Mouse (Mus musculus) naive thymus-derived CD4-positive, alpha-beta T cell, adult 2 months (primary cell): ENCODE results near the gene Sephs2.

Experiments used
- DNase-seq: peaks from one replicate; pipeline ENCODE4 v3.0.0-alpha.2; 2011; ENCODE audit warnings: low read depth

Gene Sephs2

DNA sequence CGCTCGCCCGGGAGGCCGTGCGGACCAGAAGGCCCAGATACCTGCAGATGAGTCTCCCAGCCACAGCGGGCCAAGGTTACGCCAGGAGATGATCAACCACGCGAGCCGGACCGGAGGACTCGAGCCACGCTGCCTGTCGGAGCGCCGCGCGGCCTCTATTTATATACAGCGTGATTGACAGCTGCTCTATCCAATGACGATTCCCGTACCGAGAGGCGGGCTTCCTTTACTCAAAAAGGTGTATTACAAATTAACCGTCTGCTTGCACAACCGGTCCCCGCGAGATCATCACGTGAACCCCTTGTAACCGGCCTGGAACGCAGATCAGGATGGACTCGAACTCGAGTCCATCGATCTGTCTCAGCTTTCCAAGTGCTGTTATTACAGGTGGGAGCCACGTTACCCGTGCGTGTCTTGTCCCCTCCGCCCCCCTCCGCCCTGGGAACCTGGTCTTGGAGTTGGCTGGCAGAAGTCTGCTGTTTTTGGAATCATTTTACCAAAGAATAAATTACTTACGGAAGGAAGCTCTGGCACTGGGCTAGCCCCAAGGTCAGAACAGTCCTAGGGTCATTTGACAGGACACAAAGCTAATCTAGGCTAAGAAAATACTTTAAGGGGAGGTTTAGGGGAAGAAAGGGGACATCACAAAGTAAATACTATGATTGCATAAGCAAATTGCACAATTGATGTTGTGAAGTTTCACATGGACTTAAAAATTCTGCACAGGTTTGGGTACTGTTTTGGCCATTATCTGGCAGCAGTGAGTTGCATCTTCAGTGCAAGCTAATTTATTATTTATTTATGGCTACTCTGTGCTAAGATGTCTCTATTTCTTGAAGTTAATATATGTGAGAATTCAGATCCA is at the start of gene Sephs2:
Gene Sephs2 (minus strand): TSS at position 131 of the 865 bp plus-strand sequence.
- DNase-seq: peak; percentile 98

DNA sequence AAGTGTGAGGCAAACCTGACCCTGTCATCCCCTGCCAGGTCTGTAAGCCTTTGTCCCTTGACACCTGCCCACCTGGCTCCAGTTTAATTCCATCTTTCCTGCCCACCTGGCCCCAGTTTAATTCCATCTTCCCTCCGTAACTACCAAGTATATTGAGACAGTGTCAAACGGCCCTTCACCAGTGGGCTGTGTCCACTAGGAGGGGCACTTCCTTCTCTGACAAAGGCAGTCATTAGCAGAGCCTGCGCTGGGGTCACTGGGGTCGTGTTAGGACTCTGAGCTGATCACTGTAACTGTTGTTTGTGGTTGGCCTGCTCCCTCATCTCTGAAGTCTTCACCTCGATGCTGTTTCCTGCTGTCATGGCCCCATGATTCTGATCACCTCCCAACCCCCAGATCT is 48.2 kb upstream of the Sephs2 start:
- no peak for DNase-seq

GRCm38 (mm10) chr7:127321106-127321505 is 47.3 kb upstream of the Sephs2 start:
- no peak for DNase-seq

GRCm38 (mm10) chr7:127313912-127314311 is 40.1 kb upstream of the Sephs2 start:
- DNase-seq: no peak

DNA sequence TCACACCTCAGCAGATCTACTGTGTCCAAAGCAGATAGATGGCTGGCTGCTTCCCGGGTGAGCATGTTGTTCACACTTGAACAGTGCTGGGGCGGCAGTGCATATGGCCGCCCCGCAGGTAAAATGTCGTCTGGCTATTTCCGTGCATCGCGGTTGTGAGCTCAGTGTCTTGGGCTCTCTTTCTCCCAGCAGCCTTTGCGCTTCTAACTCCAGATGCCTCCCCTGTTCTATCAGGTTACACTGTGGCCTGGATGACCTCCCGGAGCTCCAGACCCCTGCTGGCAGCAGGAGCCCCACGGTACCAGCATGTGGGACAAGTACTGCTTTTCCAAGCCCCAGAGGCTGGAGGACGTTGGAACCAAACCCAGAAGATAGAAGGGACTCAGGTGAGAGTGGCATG is 36.1 kb upstream of the Sephs2 start:
- DNase-seq: no peak

GRCm38 (mm10) chr7:127308887-127309286 is 35.0 kb upstream of the Sephs2 start:
- DNase-seq: peak; percentile 81

DNA sequence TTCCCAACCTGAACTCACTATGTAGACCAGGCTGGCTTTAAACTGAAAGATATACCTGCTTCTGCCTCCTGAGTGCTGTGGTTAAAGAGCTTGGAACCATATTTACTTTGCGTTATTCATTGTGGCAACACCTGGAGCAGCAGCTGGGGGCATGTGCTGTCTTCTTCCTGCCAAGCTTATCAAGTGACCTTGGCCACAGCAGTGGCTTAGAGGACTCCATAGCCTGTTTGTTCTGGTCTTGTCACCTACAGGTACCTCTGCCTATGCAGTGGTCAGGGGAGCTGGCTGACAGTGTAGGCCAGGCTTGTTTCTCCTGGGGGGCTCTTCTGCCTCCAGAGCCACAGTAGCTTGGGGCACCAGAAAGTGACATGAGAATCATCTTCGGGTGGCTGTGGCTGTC is 34.6 kb upstream of the Sephs2 start:
- no peak for DNase-seq

GRCm38 (mm10) chr7:127297586-127298193 is 23.8 kb upstream of the Sephs2 start:
- peak; percentile 38 for DNase-seq

- peak; percentile 41 for DNase-seq
These were observed 23.1 kb upstream of the Sephs2 start for GRCm38 (mm10) chr7:127296786-127297555.

DNA sequence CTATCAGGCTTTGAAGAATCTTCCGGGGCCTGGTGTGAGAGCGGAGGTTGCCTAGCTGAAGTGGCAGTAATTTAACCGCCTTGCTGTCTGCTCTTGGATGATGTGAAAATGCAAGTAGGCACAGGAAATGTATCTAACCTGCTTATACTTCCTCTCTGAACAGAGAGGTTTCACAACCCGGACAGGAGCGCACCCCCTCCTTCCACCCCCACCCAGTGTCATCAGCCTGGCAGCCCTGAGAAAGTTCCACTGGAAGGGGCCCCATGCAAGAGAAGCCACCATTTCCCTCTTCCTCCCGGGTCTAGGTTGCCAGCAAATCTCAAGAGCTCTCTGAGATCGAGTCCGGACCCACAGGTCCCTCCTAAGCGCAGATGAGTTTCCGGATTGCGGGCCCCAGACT is 22.2 kb upstream of the Sephs2 start, which contains the start of gene Itgal:
Gene Itgal (plus strand): TSS at position 163 of the 400 bp plus-strand sequence.
- DNase-seq: peak; percentile 86

- DNase-seq: no peak
These were observed 16.3 kb upstream of the Sephs2 start for GRCm38 (mm10) chr7:127290142-127290541.

GRCm38 (mm10) chr7:127289306-127289705 is 15.5 kb upstream of the Sephs2 start:
- DNase-seq: peak; percentile 38

DNA sequence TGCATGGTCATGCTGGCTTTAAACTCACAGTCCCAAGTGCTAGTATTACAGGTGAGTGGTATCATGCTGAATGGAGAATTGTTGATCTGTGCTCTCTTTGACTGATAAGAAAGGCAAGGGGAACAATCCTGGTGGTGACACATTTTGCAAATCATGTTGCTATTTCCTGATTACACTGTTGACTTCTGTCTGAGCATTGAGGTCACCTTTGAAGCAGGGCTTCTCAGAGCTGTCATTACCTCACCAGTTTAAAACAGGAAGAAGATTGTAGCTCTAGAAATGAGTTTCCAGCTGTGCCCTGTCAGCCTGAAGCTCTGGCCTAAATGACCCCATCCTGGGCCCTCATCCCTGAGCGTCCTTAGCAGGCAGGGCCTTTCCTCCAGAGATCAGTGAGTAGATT is 14.1 kb upstream of the Sephs2 start:
- peak; percentile 86 for DNase-seq

DNA sequence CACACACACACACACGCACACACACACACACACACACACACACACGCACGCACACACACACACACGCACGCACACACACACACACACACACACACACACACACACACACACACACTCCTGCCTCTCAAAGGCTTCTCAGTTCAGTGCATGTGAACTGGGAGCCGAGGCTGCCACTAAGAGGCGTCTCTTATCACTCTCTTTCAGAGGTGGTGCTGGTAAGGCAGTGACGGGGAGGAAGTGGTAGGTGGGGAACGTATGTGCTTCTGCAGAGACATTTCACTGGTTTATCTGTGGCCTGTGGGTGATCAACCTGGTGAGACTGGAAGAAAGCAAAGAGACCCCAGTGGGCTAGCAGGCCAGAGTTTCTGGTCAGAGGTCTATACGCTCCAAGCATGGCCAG is 11.3 kb upstream of the Sephs2 start:
- peak; percentile 90 for DNase-seq

- DNase-seq: peak; percentile 53
These were observed 8.3 kb upstream of the Sephs2 start for GRCm38 (mm10) chr7:127282190-127282589.

DNA sequence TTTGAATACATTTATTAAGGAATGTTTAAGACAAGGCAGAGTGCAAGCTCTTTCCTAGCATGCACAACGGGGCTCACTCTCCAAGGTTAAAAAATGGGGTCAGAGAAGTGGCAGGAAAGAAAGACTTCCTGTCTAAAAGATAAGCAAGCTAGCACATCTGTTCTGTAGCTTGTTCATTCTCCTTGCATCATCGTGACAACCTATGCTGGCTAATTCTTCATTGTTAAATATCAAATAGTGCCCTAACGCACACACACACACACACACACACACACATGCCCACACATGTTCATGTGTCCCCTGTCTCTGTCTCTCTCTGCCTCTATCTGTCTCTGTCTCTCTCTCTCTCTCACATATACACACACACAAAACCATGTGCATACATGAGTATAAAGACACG is 7.3 kb upstream of the Sephs2 start:
- DNase-seq: peak; percentile 64

DNA sequence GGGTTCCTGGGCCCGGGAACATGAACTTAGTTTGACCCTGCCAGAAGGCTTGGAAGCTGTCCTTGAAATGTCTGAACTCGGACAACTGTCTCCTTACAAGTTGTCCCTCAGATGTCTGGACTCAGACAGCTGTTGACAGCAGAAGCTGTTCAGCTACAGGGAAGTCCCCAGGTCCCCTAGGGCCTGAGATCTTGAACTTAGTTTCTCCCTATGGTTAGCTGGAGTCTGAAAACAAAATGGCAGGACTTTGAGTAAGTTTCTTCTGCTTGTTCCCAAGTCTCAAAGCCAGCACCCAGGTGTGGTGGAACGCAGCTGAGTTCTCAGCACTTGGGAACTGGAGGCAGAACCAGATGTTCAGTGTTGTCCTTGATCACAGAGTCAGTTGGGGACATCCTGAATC is 6.2 kb upstream of the Sephs2 start:
- no peak for DNase-seq

- peak; percentile 86 for DNase-seq
These were observed 4.5 kb upstream of the Sephs2 start for GRCm38 (mm10) chr7:127278311-127278710.

DNA sequence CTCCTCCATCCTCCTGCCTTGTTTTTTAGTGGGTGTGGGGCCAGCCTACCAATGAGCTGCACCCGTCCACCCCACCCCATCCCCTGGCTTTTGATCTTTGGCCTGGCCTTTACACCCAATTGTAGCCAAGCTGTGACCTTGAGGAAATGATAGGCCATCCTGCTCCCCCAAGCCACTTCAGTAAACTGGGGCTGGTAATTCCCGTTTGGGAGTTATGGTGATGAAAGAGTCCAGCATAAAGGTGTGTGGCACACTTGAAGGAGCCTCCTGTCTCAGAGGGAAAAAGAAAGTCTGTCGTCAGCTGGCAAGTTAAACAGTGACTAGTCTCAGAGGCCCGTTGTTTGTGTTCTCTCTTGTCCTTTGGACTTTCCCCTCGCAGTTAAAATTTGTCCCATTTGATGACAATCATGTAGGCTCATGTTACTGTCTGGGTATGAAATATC is 2.7 kb upstream of the Sephs2 start:
- DNase-seq: no peak

DNA sequence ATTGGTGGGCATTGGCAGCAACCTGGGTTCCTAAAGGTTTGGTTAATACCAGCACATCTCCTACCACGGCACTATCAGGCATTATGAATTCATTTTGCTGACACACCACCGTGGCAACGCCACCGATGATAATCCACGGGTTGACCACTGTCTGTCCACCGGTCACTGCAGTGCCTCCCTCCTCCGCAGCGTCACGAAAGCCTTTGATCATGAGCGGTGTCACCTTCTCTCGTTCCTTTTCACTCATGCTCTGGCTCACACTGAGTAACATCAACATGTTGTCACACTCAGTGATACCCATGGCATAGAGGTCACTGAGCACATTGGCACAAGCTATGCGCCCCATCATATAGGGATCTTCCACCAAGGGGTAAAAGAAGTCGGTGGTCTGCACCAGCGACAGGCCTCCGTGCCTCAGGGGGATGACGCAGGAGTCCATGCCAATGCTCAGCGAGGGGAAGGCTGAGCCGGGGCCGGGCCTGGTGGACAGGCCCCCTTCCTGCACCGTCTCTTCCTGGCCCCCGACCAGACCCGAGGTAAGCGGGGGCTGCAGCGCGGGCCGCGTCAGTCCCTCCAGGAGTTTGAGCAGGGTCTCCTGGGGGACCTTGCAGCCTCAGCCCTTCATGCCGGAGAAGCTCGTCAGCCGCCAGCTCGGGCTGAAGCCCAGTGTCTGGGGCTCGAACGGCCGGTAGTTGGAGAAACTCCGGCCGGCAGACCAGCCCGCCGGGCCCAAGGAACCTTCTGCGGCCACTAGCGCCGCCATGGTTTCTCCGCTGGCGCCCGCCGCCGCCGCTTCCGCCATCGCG is 534 bp downstream of the Sephs2 start:
- DNase-seq: peak; percentile 55

DNA sequence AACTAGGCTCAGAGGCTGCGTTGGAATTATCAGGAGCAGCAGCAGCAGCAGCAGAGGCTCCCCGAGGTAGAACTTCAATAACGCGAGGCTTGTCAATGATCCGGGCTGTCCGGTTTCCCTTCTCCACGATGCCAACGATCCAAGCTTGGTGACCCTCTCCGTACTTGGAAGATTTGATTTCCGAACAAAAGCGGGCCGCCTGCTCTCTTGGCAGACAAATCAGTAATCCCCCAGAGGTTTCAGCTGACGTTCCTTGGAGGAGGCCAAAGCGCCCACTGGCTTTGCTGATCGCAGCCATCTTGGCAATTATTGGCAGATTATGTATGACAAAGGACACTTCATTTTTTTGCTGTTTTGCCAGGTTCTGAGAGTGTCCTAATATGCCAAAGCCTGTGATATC is 1.3 kb downstream of the Sephs2 start:
- no peak for DNase-seq

- no peak for DNase-seq
These were observed 2.8 kb downstream of the Sephs2 start for GRCm38 (mm10) chr7:127271093-127271492.
